Mouse (Mus musculus): ENCODE results near the gene Myo5a.

DNA sequence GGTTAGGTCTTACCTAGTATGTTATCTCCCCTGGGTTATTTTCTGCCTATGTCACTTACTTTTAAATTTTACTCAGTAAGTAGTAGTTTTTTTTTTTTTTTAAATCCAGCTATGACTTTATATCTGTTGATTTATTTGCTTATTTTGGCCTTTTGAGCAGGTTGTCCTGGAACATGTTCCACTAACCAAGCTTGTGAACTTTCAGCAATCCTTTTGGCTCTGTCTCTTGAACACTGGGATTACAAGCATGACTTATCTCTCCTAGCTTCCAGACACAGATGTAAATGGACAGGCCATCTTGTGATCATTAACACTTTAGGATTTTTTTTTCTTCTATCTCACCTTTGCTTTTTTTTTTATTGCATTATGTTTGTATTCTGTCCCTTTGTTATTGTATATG is 23.7 kb upstream of the Myo5a start:
- TF ChIP-seq CTCF (conservative IDR thresholded peaks at IDR 0.05; ENCODE audit: insufficient read depth, insufficient read length, low read depth, low read length) (no peak), POLR2A (IDR thresholded peaks at IDR 0.05; ENCODE audit: low read depth, low read length) (no peak)
